Mouse (Mus musculus): ENCODE measurements around the gene Gm20388. TPM values are rescaled to one million over a fixed set of nuclear protein-coding genes. Genes with fewer than 3 reads are reported as not detected.

Gene Gm20388
- polyA plus RNA-seq, 1 experiment from 2014 or later: not detected

DNA sequence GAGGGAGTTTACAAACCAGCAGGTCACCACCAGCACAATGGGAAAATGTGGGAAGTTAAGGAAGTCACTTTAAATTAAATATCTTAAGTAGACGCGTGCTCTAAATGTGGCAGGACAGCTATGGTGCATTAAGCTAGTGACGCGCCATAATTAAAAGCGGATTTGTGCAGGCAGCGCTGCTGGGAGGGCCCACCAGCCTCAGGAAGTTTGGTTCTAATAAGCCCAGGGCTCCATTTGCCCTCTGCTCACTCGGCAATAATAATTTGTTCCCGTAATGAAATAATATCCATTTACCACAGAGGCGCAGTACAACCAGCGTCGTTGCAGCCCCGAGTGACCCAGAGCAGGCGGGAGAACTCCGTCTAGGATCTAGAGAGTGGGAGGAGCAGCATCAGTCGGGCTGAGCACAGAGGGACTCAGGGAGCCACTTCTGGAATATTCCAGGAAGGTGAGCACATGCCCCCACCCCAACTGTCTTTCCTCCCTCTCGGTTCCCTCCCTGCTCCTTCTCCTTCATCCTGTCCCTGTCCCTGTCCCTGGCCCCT is 1040.1 kb downstream of the Gm20388 start:
- 61% methylated on average over 16 of the region's 16 CpGs for WGBS (ENCODE audit: insufficient replicate concordance)
- H3K4me1 ChIP-seq (replicated peaks): 0 out of 2 replicates have a peak, but pooled peaks cover 2% of the 10 kb centered on the region
- H3K4me3 ChIP-seq (replicated peaks): no peak overlapping the region
- H3K27ac ChIP-seq: no peak overlapping the region
- H3K4me2 ChIP-seq: no peak overlapping the region
- H3K9ac ChIP-seq: no peak overlapping the region
- no peak for DNase-seq
- no peaks in the 10 kb centered on the region for H3K9me3 ChIP-seq (replicated peaks)
- peaks cover 13% of the 10 kb centered on the region; the same call in 1 of the 2 replicates for H3K27me3 ChIP-seq
- no peak for ATAC-seq (ENCODE audit: low read depth)
- H3K36me3 ChIP-seq: no peaks in the 10 kb centered on the region

GRCm38 (mm10) chr8:120959470-120959891 is 1048.8 kb downstream of the Gm20388 start:
- no peak overlapping the region for H3K4me3 ChIP-seq (replicated peaks)
- H3K36me3 ChIP-seq: no peaks in the 10 kb centered on the region
- no peaks in the 10 kb centered on the region for H3K4me1 ChIP-seq (replicated peaks)
- H3K27ac ChIP-seq: no peak overlapping the region
- H3K9ac ChIP-seq: no peak overlapping the region
- WGBS (ENCODE audit: insufficient replicate concordance): 46% methylated on average over 8 of the region's 8 CpGs
- no peaks in the 10 kb centered on the region for H3K9me3 ChIP-seq (replicated peaks)
- no peak overlapping the region for H3K4me2 ChIP-seq
- ATAC-seq (ENCODE audit: low read depth) (no peak), DNase-seq (no peak)
- peaks cover 17% of the 10 kb centered on the region; the same call in 1 of the 2 replicates for H3K27me3 ChIP-seq

GRCm38 (mm10) chr8:120962606-120963380 is 1052.2 kb downstream of the Gm20388 start:
- Histone ChIP-seq H3K27me3 (peaks cover 21% of the 10 kb centered on the region; the same call in 1 of the 2 replicates), H3K9ac (no peak overlapping the region), H3K4me3 (replicated peaks) (no peak overlapping the region), H3K4me1 (replicated peaks) (no peaks in the 10 kb centered on the region), H3K36me3 (no peaks in the 10 kb centered on the region), H3K27ac (no peak overlapping the region), H3K9me3 (replicated peaks) (no peaks in the 10 kb centered on the region), H3K4me2 (no peak overlapping the region)
- ATAC-seq (ENCODE audit: low read depth) (no peak), DNase-seq (no peak)
- 65% methylated on average over 5 of the region's 5 CpGs for WGBS (ENCODE audit: insufficient replicate concordance)

- no peak overlapping the region for H3K4me2 ChIP-seq
- no peak overlapping the region for H3K9ac ChIP-seq
- DNase-seq: no peak
- WGBS (ENCODE audit: insufficient replicate concordance): 24% methylated on average over 3 of the region's 3 CpGs
- H3K9me3 ChIP-seq (replicated peaks): no peaks in the 10 kb centered on the region
- no peak overlapping the region for H3K27ac ChIP-seq
- no peak overlapping the region for H3K4me3 ChIP-seq (replicated peaks)
- ATAC-seq (ENCODE audit: low read depth): no peak
- H3K27me3 ChIP-seq: peaks cover 21% of the 10 kb centered on the region
- H3K36me3 ChIP-seq: no peaks in the 10 kb centered on the region
- H3K4me1 ChIP-seq (replicated peaks): no peaks in the 10 kb centered on the region
Measured at GRCm38 (mm10) chr8:120966557-120966956, 1055.9 kb downstream of the Gm20388 start.

GRCm38 (mm10) chr8:120968308-120968707 is 1057.7 kb downstream of the Gm20388 start:
- Histone ChIP-seq H3K9me3 (replicated peaks) (no peaks in the 10 kb centered on the region), H3K36me3 (no peaks in the 10 kb centered on the region), H3K4me2 (no peak overlapping the region), H3K4me3 (replicated peaks) (no peak overlapping the region), H3K4me1 (replicated peaks) (no peaks in the 10 kb centered on the region), H3K27me3 (peaks cover 38% of the 10 kb centered on the region), H3K27ac (no peak overlapping the region), H3K9ac (no peak overlapping the region)
- 35% methylated on average over 6 of the region's 6 CpGs for WGBS (ENCODE audit: insufficient replicate concordance)
- ATAC-seq (ENCODE audit: low read depth) (no peak), DNase-seq (no peak)

- Histone ChIP-seq H3K27me3 (peaks cover 39% of the 10 kb centered on the region), H3K9me3 (replicated peaks) (no peaks in the 10 kb centered on the region), H3K9ac (no peak overlapping the region), H3K4me1 (replicated peaks) (no peaks in the 10 kb centered on the region), H3K4me2 (no peak overlapping the region), H3K4me3 (replicated peaks) (no peak overlapping the region), H3K27ac (no peak overlapping the region), H3K36me3 (no peaks in the 10 kb centered on the region)
- DNase-seq: peak; percentile 6
- no peak for ATAC-seq (ENCODE audit: low read depth)
- WGBS (ENCODE audit: insufficient replicate concordance): 19% methylated on average over 5 of the region's 5 CpGs
Measured at GRCm38 (mm10) chr8:120970346-120970745, 1059.7 kb downstream of the Gm20388 start.

- no peak overlapping the region for H3K27ac ChIP-seq
- H3K36me3 ChIP-seq: no peaks in the 10 kb centered on the region
- H3K9me3 ChIP-seq (replicated peaks): no peaks in the 10 kb centered on the region
- DNase-seq (no peak), ATAC-seq (ENCODE audit: low read depth) (no peak)
- peak overlapping the region; percentile 36 for H3K4me2 ChIP-seq
- WGBS (ENCODE audit: insufficient replicate concordance): 20% methylated on average over 34 of the region's 34 CpGs
- H3K4me3 ChIP-seq (replicated peaks): peak overlapping the region; percentile 1; the same call in 1 of the 2 replicates
- H3K27me3 ChIP-seq: peaks cover 36% of the 10 kb centered on the region
- H3K9ac ChIP-seq: no peak overlapping the region
- no peaks in the 10 kb centered on the region for H3K4me1 ChIP-seq (replicated peaks)
Measured at GRCm38 (mm10) chr8:120971691-120972469, 1061.2 kb downstream of the Gm20388 start.

- Histone ChIP-seq H3K4me3 (replicated peaks) (no peak overlapping the region), H3K4me2 (no peak overlapping the region), H3K27ac (no peak overlapping the region), H3K4me1 (replicated peaks) (no peaks in the 10 kb centered on the region), H3K27me3 (peaks cover 34% of the 10 kb centered on the region), H3K36me3 (no peaks in the 10 kb centered on the region), H3K9me3 (replicated peaks) (no peaks in the 10 kb centered on the region), H3K9ac (no peak overlapping the region)
- 25% methylated on average over 7 of the region's 7 CpGs for WGBS (ENCODE audit: insufficient replicate concordance)
- DNase-seq (no peak), ATAC-seq (ENCODE audit: low read depth) (no peak)
Measured at GRCm38 (mm10) chr8:120973046-120973445, 1062.4 kb downstream of the Gm20388 start.

DNA sequence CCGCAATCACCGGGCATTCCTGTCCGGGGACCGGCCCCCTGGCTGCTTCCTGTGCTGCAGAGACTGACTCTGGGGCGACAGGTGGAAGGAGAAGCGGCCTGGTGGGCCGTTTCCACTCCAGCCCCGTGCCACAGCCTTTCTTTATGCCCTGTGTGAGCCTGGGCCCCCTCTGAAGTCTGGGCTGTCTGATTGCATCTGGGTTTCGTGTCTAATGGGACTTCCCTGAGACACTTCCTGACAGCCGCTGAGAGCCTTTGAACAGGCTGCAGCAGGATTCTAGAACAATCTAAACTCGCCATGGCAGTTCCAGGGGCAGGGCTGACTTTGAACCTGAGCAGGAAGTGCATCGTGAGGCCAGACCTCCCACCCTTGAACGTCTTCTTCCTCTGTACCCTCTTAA is 1066.5 kb downstream of the Gm20388 start:
- H3K27ac ChIP-seq: no peak overlapping the region
- H3K4me1 ChIP-seq (replicated peaks): no peaks in the 10 kb centered on the region
- H3K27me3 ChIP-seq: peaks cover 21% of the 10 kb centered on the region
- no peak for DNase-seq
- no peaks in the 10 kb centered on the region for H3K36me3 ChIP-seq
- no peak for ATAC-seq (ENCODE audit: low read depth)
- 24% methylated on average over 13 of the region's 13 CpGs for WGBS (ENCODE audit: insufficient replicate concordance)
- no peak overlapping the region for H3K4me2 ChIP-seq
- no peaks in the 10 kb centered on the region for H3K9me3 ChIP-seq (replicated peaks)
- no peak overlapping the region for H3K4me3 ChIP-seq (replicated peaks)
- H3K9ac ChIP-seq: no peak overlapping the region

- Histone ChIP-seq H3K36me3 (no peaks in the 10 kb centered on the region), H3K4me3 (replicated peaks) (no peak overlapping the region), H3K27ac (no peak overlapping the region), H3K9me3 (replicated peaks) (no peaks in the 10 kb centered on the region), H3K4me1 (replicated peaks) (no peaks in the 10 kb centered on the region), H3K27me3 (peaks cover under 1% of the 10 kb centered on the region; the same call in 1 of the 2 replicates), H3K4me2 (no peak overlapping the region), H3K9ac (no peak overlapping the region)
- WGBS (ENCODE audit: insufficient replicate concordance): 38% methylated on average over 9 of the region's 9 CpGs
- DNase-seq (no peak), ATAC-seq (ENCODE audit: low read depth) (no peak)
Measured at GRCm38 (mm10) chr8:120979210-120979609, 1068.6 kb downstream of the Gm20388 start.

DNA sequence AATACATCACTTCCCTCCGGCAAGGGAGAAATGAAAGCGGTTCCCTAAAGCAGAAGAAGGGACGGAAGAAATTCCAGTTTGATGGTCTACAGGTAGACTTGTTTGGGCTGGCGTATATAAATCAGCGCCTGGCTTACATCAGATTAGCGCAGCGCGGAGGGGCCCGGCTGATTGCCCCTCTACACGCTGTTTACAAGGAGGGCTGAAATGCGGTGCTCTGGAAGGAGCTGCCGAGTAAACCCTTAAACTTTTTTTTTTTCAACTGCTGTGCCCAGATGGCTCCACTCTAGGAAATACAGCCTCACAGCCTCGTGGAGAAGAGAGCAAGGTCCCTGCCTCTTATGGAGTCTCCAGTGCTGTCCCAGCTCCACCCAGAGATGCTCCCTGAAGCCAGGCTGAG is 1070.3 kb downstream of the Gm20388 start:
- H3K27ac ChIP-seq: no peak overlapping the region
- H3K27me3 ChIP-seq: no peaks in the 10 kb centered on the region
- H3K4me1 ChIP-seq (replicated peaks): no peaks in the 10 kb centered on the region
- H3K9me3 ChIP-seq (replicated peaks): no peaks in the 10 kb centered on the region
- no peak overlapping the region for H3K9ac ChIP-seq
- H3K4me2 ChIP-seq: no peak overlapping the region
- no peak for DNase-seq
- ATAC-seq (ENCODE audit: low read depth): no peak
- no peak overlapping the region for H3K4me3 ChIP-seq (replicated peaks)
- 42% methylated on average over 13 of the region's 13 CpGs for WGBS (ENCODE audit: insufficient replicate concordance)
- no peaks in the 10 kb centered on the region for H3K36me3 ChIP-seq

All from liver, embryonic 13.5 days (tissue).